Mouse (Mus musculus) testis, adult 2 months (tissue): ENCODE measurements around the gene Lrrc8a. TPM values are rescaled to one million over a fixed set of nuclear protein-coding genes. Genes with fewer than 3 reads are reported as not detected.

ENCODE experiments used
- H3K27ac ChIP-seq: fragments of 200-500 bp; 2 replicates; pipeline ENCODE4 v1.5.1; 2012; ENCODE audit warnings: low read depth, low read length; ENCODE audit not compliant: control insufficient read depth, insufficient read depth
- H3K27me3 ChIP-seq: fragments of 200-500 bp; 2 replicates; pipeline ENCODE4 v1.6.1; 2012; ENCODE audit warnings: mild to moderate bottlenecking, low read length, moderate library complexity; ENCODE audit not compliant: control insufficient read depth, insufficient read depth
- H3K36me3 ChIP-seq: fragments of 200-500 bp; 2 replicates; pipeline ENCODE4 v1.6.1; 2012; ENCODE audit warnings: mild to moderate bottlenecking, low read length; ENCODE audit not compliant: control insufficient read depth, insufficient read depth
- H3K4me1 ChIP-seq: fragments of 200-500 bp; 2 replicates; pipeline ENCODE4 v1.6.1; 2012; ENCODE audit warnings: low read length; ENCODE audit not compliant: control insufficient read depth, insufficient read depth
- H3K4me3 ChIP-seq: fragments of 200-500 bp; 2 replicates; pipeline ENCODE4 v1.5.1; 2012; ENCODE audit warnings: low read depth, mild to moderate bottlenecking, low read length, moderate library complexity, mixed read lengths; ENCODE audit not compliant: control insufficient read depth
- CTCF ChIP-seq: fragments of 200-500 bp; IDR thresholded peaks from 2 replicates; pipeline ENCODE4 v1.5.1; 2012; ENCODE audit warnings: low read depth, mild to moderate bottlenecking, inconsistent platforms, low read length, moderate library complexity; ENCODE audit not compliant: control insufficient read depth, insufficient read depth, insufficient replicate concordance
- POLR2A ChIP-seq: fragments of 200-500 bp; IDR thresholded peaks from 2 replicates; pipeline ENCODE4 v1.6.1; 2012; ENCODE audit warnings: low read depth, mild to moderate bottlenecking, inconsistent platforms, low read length, moderate library complexity; ENCODE audit not compliant: control insufficient read depth
- polyA plus RNA-seq: library from polyadenylated mRNA; depleted of rRNA; stranded (reverse); fragments of >200 nt; gene quantifications from 2 replicates; pipeline ENCODE4 v1.2.3, GENCODE M21; 2012

The Lrrc8a gene
- polyA plus RNA-seq, 1 experiment, result 8.8 TPM

GRCm38 (mm10) chr2:30269241-30269990 lies 31.9 kb downstream of the Lrrc8a start:
- TF ChIP-seq CTCF (no peak), POLR2A (no peak)
- peaks cover 3% of the 10 kb centered on the region; the same call in 1 of the 2 replicates for H3K4me1 ChIP-seq
- H3K36me3 ChIP-seq, result no peaks in the 10 kb centered on the region
- H3K27ac ChIP-seq, result no peak overlapping the region
- no peaks in the 10 kb centered on the region for H3K27me3 ChIP-seq
- H3K4me3 ChIP-seq, result no peak overlapping the region

GRCm38 (mm10) chr2:30270134-30270533 lies 32.6 kb downstream of the Lrrc8a start:
- Histone ChIP-seq H3K27ac (no peak overlapping the region), H3K4me3 (no peak overlapping the region), H3K27me3 (no peaks in the 10 kb centered on the region), H3K36me3 (no peaks in the 10 kb centered on the region), H3K4me1 (peaks cover 1% of the 10 kb centered on the region; the same call in 1 of the 2 replicates)
- TF ChIP-seq POLR2A (no peak), CTCF (no peak)

- Histone ChIP-seq H3K27ac (no peak within 1 kb of the TSS), H3K36me3 (no peaks in the 10 kb centered on the region), H3K4me3 (no peak within 1 kb of the TSS), H3K4me1 (peaks cover 8% of the 10 kb centered on the region), H3K27me3 (no peaks in the 10 kb centered on the region)
- TF ChIP-seq POLR2A, result no peak
These were observed 43.2 kb downstream of the Lrrc8a start, which contains the start of gene Gm28038 for GRCm38 (mm10) chr2:30280743-30281142. Gene Gm28038, plus strand, starts transcription at chr2:30281043.

- no peak overlapping the region for H3K27ac ChIP-seq
- TF ChIP-seq CTCF (no peak), POLR2A (no peak)
- H3K36me3 ChIP-seq, result no peaks in the 10 kb centered on the region
- H3K4me3 ChIP-seq, result no peak overlapping the region
- H3K27me3 ChIP-seq, result no peaks in the 10 kb centered on the region
- H3K4me1 ChIP-seq, result peaks cover 8% of the 10 kb centered on the region
These were observed 44.1 kb downstream of the Lrrc8a start for GRCm38 (mm10) chr2:30281651-30282050.

- Histone ChIP-seq H3K4me1 (peaks cover 13% of the 10 kb centered on the region), H3K36me3 (no peaks in the 10 kb centered on the region), H3K27ac (no peak overlapping the region), H3K27me3 (no peaks in the 10 kb centered on the region), H3K4me3 (no peak overlapping the region)
- TF ChIP-seq CTCF, result no peak
- no peak for TF ChIP-seq POLR2A
These were observed 45.7 kb downstream of the Lrrc8a start for GRCm38 (mm10) chr2:30283193-30283592.

GRCm38 (mm10) chr2:30285004-30285403 lies 47.5 kb downstream of the Lrrc8a start:
- Histone ChIP-seq H3K27me3 (no peaks in the 10 kb centered on the region), H3K36me3 (no peaks in the 10 kb centered on the region), H3K4me1 (peaks cover 13% of the 10 kb centered on the region), H3K27ac (no peak overlapping the region), H3K4me3 (no peak overlapping the region)
- TF ChIP-seq POLR2A (no peak), CTCF (no peak)

- H3K27ac ChIP-seq, result peak overlapping the region; percentile 70
- peaks cover 13% of the 10 kb centered on the region for H3K4me1 ChIP-seq
- no peaks in the 10 kb centered on the region for H3K36me3 ChIP-seq
- TF ChIP-seq CTCF (no peak), POLR2A (no peak)
- peak overlapping the region; percentile 97 for H3K4me3 ChIP-seq
- no peaks in the 10 kb centered on the region for H3K27me3 ChIP-seq
These were observed 48.1 kb downstream of the Lrrc8a start for GRCm38 (mm10) chr2:30285416-30286181.
